Mouse (Mus musculus) testis, adult 2 months (tissue): ENCODE measurements at regions not wholly inside any gene's neighbourhood (a gene's known extent, or its start where the extent isn't known, plus 50 kb on each side); places are given as distances from the start of the nearest gene placed in this dataset.

Source experiments
- CTCF ChIP-seq: fragments of 200-500 bp; IDR thresholded peaks from 2 replicates; pipeline ENCODE4 v1.5.1; 2012; ENCODE audit warnings: low read depth, mild to moderate bottlenecking, inconsistent platforms, low read length, moderate library complexity; ENCODE audit not compliant: control insufficient read depth, insufficient read depth, insufficient replicate concordance
- POLR2A ChIP-seq: fragments of 200-500 bp; IDR thresholded peaks from 2 replicates; pipeline ENCODE4 v1.6.1; 2012; ENCODE audit warnings: low read depth, mild to moderate bottlenecking, inconsistent platforms, low read length, moderate library complexity; ENCODE audit not compliant: control insufficient read depth

GRCm38 (mm10) chr10:111755964-111756363 is 216.5 kb upstream of the Krr1 start:
- TF ChIP-seq CTCF (no peak), POLR2A (no peak)
